Mouse (Mus musculus) heart, postnatal 0 days (tissue): ENCODE measurements around the gene Crtc3.

ENCODE experiments used
- CTCF ChIP-seq: IDR thresholded peaks from 2 replicates; pipeline ENCODE4 v1.5.1; 2016; ENCODE audit warnings: antibody characterized with exemption, control low read depth, low read depth
- EP300 ChIP-seq: IDR thresholded peaks from 2 replicates; pipeline ENCODE4 v1.6.1; 2016; ENCODE audit warnings: antibody characterized with exemption, low read depth

- TF ChIP-seq CTCF (no peak), EP300 (no peak)
Observed at GRCm38 (mm10) chr7:80711496-80711895, 22.8 kb upstream of the Crtc3 start.
